8 mouse cellular contexts compared by ENCODE assay signal in genomic region chr4:123305789-123306188, GRCm38 (mm10). TPM values are rescaled to one million over a fixed set of nuclear protein-coding genes. Genes with fewer than 3 reads are reported as not detected.
A peak's percentile ranks its signal among the peaks of the same experiment; 100 is the strongest.
DNase-seq lines count a peak whose midpoint lies in the region; ATAC-seq lines count a peak whose summit lies in the region.

No protein-coding gene starts in this region.

- H3K9me3 ChIP-seq in hindbrain, embryonic 13.5 days = no peaks in the 10 kb centered on the region
- H3K9me3 ChIP-seq in liver, embryonic 12.5 days (replicated peaks) = no peaks in the 10 kb centered on the region

- no peaks in the 10 kb centered on the region for H3K27me3 ChIP-seq in hindbrain, embryonic 13.5 days
- H3K27me3 ChIP-seq in liver, embryonic 12.5 days (replicated peaks) = no peaks in the 10 kb centered on the region

- no peak overlapping the region for H3K4me3 ChIP-seq in hindbrain, embryonic 13.5 days
- H3K4me3 ChIP-seq in liver, embryonic 12.5 days = no peak overlapping the region

- 31% methylated on average over 3 of the region's 3 CpGs for WGBS in hindbrain, embryonic 13.5 days
- WGBS in liver, embryonic 12.5 days (ENCODE audit: insufficient replicate concordance) = 17% methylated on average over 3 of the region's 3 CpGs

- H3K27ac ChIP-seq in hindbrain, embryonic 13.5 days = no peak overlapping the region
- H3K27ac ChIP-seq in liver, embryonic 12.5 days = 0 out of 2 replicates have a peak overlapping the region, but pooled peaks have one; percentile 21

- H3K4me2 ChIP-seq in hindbrain, embryonic 13.5 days = no peak overlapping the region
- H3K4me2 ChIP-seq in liver, embryonic 12.5 days = no peak overlapping the region

- intact Hi-C loops in heart, postnatal 25 days (cut with DNase I) = loop anchor here (5.0 to 10.0 kb wide), 4 partner anchors 37 to 369 kb away; partner anchors contain the start of gene Bmp8a

- no peak overlapping the region for H3K9ac ChIP-seq in hindbrain, embryonic 13.5 days
- no peak overlapping the region for H3K9ac ChIP-seq in liver, embryonic 12.5 days

- 0 out of 2 replicates have a peak, but pooled peaks have one; percentile 28 for ATAC-seq in hindbrain, embryonic 13.5 days (ENCODE audit: low FRiP score)
- ATAC-seq in liver, embryonic 12.5 days = 0 out of 2 replicates have a peak, but pooled peaks have one; percentile 23

- no peaks in the 10 kb centered on the region for H3K4me1 ChIP-seq in hindbrain, embryonic 13.5 days (replicated peaks)
- 0 out of 2 replicates have a peak, but pooled peaks cover 4% of the 10 kb centered on the region for H3K4me1 ChIP-seq in liver, embryonic 12.5 days

- peaks cover 34% of the 10 kb centered on the region for H3K36me3 ChIP-seq in hindbrain, embryonic 13.5 days
- H3K36me3 ChIP-seq in liver, embryonic 12.5 days = peaks cover 51% of the 10 kb centered on the region

- DNase-seq in heart, adult 8-10 months (ENCODE audit: low spot score) = peak; percentile 61
- no peak for DNase-seq in heart, postnatal 25 days (ENCODE audit: low spot score)
- peak; percentile 75 for DNase-seq in ES-CJ7 (ENCODE audit: low read depth, low spot score)
- DNase-seq in embryo, embryonic 10.5 days (ENCODE audit: low spot score) = peak; percentile 83
- peak; percentile 40 to 48 for DNase-seq in natural killer cell, adult 2 months (ENCODE audit: low spot score in 2 of 2)
- no peak for DNase-seq in right cerebral cortex, postnatal 10 days (ENCODE audit: low spot score in 2 of 2)

RNA-seq across cellular contexts. Expression of gene Oxct2a, which starts 17.6 kb away (rescaled TPM):
- not detected for total RNA-seq in heart, adult 8-10 months (2022)
- total RNA-seq in heart, postnatal 25 days (2021) = not detected
- polyA plus RNA-seq in hindbrain, embryonic 13.5 days (2015; fragmentation: Nextera tagmentation; extraction: Ambion mirVana) = not detected in 2 replicates
- 0.19 TPM in 1 of 2 replicates, not detected in the other for polyA plus RNA-seq in liver, embryonic 12.5 days (2016; fragmentation: Nextera tagmentation; extraction: Ambion mirVana)

RNA-seq across cellular contexts. Expression of gene Bmp8a, which starts 37.3 kb away (rescaled TPM):
- not detected for total RNA-seq in heart, adult 8-10 months (2022)
- under 1 TPM in 1 of 2 experiments, not detected in 1; 0.18 TPM for total RNA-seq in heart, postnatal 25 days (2021)
- polyA plus RNA-seq in hindbrain, embryonic 13.5 days (2015; fragmentation: Nextera tagmentation; extraction: Ambion mirVana) = 0.26 and 0.31 TPM in 2 replicates
- polyA plus RNA-seq in liver, embryonic 12.5 days (2016; fragmentation: Nextera tagmentation; extraction: Ambion mirVana) = 0.31 and 0.46 TPM in 2 replicates

RNA-seq across cellular contexts. Expression of gene Pabpc4, which starts 43.6 kb away (rescaled TPM):
- 100 to 1,000 TPM; 323 to 392 (median 367) TPM for total RNA-seq in heart, adult 8-10 months (2022)
- 100 to 1,000 TPM; 334 to 358 TPM for total RNA-seq in heart, postnatal 25 days (2021)
- polyA plus RNA-seq in hindbrain, embryonic 13.5 days (2015; fragmentation: Nextera tagmentation; extraction: Ambion mirVana) = 28.0 and 30.0 TPM in 2 replicates
- polyA plus RNA-seq in liver, embryonic 12.5 days (2016; fragmentation: Nextera tagmentation; extraction: Ambion mirVana) = 110 and 112 TPM in 2 replicates

Comparison
In these comparisons a context has a peak if more than half of its experiments do, and no peak if none do; other contexts are left out.
1. DNase-seq: peak in heart, adult 8-10 months (single experiment), ES-CJ7 (single experiment), embryo, embryonic 10.5 days (single experiment) and natural killer cell, adult 2 months (2 of 2); none in heart, postnatal 25 days (single experiment) and right cerebral cortex, postnatal 10 days (0 of 2).